Mouse (Mus musculus) midbrain, embryonic 16.5 days (tissue): ENCODE results near the gene Atxn7l2. TPM values are rescaled to one million over a fixed set of nuclear protein-coding genes. Genes with fewer than 3 reads are reported as not detected.
"Not testable (repeated sequence)": the region's sequence is repeated elsewhere in the genome, so short reads cannot be mapped to it uniquely, and the experiment has no call there.

Experiments
- ATAC-seq: fragments of 200-750 bp; cut with Nextera tagmentation; 2 replicates; pipeline ENCODE4 v1.8.0; 2017; ENCODE audit warnings: moderate TSS enrichment
- H3K27ac ChIP-seq: fragments of 300-500 bp; sonication (generic); 2 replicates; pipeline ENCODE4 v1.5.1; 2014; ENCODE audit warnings: mild to moderate bottlenecking, low read length, mixed read lengths
- H3K27me3 ChIP-seq: fragments of 300-500 bp; sonication (generic); 2 replicates; pipeline ENCODE4 v1.6.1; 2014; ENCODE audit warnings: low read depth, low read length, mixed read lengths; ENCODE audit not compliant: control insufficient read depth, insufficient read depth
- H3K36me3 ChIP-seq: fragments of 300-500 bp; sonication (generic); 2 replicates; pipeline ENCODE4 v1.6.1; 2014; ENCODE audit warnings: mild to moderate bottlenecking, low read length, moderate library complexity, mixed read lengths; ENCODE audit not compliant: control insufficient read depth, insufficient read depth
- H3K4me1 ChIP-seq: fragments of 300-500 bp; sonication (generic); 2 replicates; pipeline ENCODE4 v1.6.1; 2014; ENCODE audit warnings: mild to moderate bottlenecking, low read length, mixed read lengths; ENCODE audit not compliant: control insufficient read depth, insufficient read depth
- H3K4me2 ChIP-seq: fragments of 300-500 bp; sonication (generic); 2 replicates; pipeline ENCODE4 v1.6.1; 2014; ENCODE audit warnings: mild to moderate bottlenecking, low read length, mixed read lengths
- H3K4me3 ChIP-seq: fragments of 300-500 bp; sonication (generic); 2 replicates; pipeline ENCODE4 v1.5.1; 2014; ENCODE audit warnings: low read depth, mild to moderate bottlenecking, low read length, moderate library complexity, mixed read lengths
- H3K9ac ChIP-seq: fragments of 300-500 bp; sonication (generic); 2 replicates; pipeline ENCODE4 v1.6.1; 2014; ENCODE audit warnings: low read depth, low read length, mixed read lengths
- H3K9me3 ChIP-seq: fragments of 300-500 bp; sonication (generic); replicated peaks from 2 replicates; pipeline ENCODE4 v1.6.1; 2014; ENCODE audit warnings: mild to moderate bottlenecking, low read length, mixed read lengths; ENCODE audit not compliant: control insufficient read depth, poor library complexity, severe bottlenecking
- WGBS: fragments of 180-500 bp; shearing (Covaris S2); extraction: QIAGEN DNeasy Blood & Tissue Kit; methylation state at CpG from one replicate; pipeline ENCODE4 v1.1.7; 2014; 5-methylcytosine and 5-hydroxymethylcytosine counted together
- polyA plus RNA-seq: library from polyadenylated mRNA; unstranded; fragments of >200 nt; fragmentation: Nextera tagmentation; extraction: Ambion mirVana; gene quantifications from 2 replicates; pipeline ENCODE4 v1.2.1, GENCODE M21; 2015

Gene Atxn7l2
- polyA plus RNA-seq: 23.0 and 23.8 TPM in 2 replicates

DNA sequence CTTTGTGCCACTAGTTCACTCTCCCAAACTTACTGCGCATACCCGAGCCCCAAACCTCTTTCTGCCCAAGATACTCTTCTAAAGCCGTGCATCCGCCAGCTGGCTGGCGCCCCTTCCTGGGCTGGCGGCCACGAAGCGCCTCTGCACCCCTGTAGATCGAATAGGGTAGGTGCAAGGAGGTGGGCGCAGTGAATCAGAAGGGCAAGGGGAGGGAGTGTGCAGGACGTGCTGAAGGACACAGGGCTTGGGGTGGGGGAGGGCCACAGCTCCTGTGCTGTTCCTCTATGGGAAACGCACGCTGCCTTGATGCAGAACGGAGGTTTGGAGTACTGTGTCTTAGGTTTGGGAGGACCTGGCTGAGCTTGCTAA is at the start of gene Atxn7l2:
Gene Atxn7l2, minus strand, starts transcription at position 164 of the 369 bp plus-strand sequence.
- WGBS: 0% methylated on average over 14 of the region's 14 CpGs
- H3K4me1 ChIP-seq: peaks cover 21% of the 10 kb centered on the region
- H3K9me3 ChIP-seq: no peaks in the 10 kb centered on the region
- H3K27ac ChIP-seq: peak within 1 kb of the TSS; percentile 96
- peak within 1 kb of the TSS; percentile 50 for H3K4me3 ChIP-seq
- peak within 1 kb of the TSS; percentile 79 for H3K9ac ChIP-seq
- H3K36me3 ChIP-seq: peaks cover 13% of the 10 kb centered on the region
- no peaks in the 10 kb centered on the region for H3K27me3 ChIP-seq
- ATAC-seq: peak; percentile 92
- peak within 1 kb of the TSS; percentile 78 for H3K4me2 ChIP-seq

- peaks cover 24% of the 10 kb centered on the region for H3K4me1 ChIP-seq
- H3K27me3 ChIP-seq: no peaks in the 10 kb centered on the region
- no peak overlapping the region for H3K9ac ChIP-seq
- WGBS: 73% methylated on average over 3 of the region's 3 CpGs
- no peak overlapping the region for H3K27ac ChIP-seq
- H3K4me3 ChIP-seq: no peak overlapping the region
- ATAC-seq: no peak
- H3K36me3 ChIP-seq: peaks cover 9% of the 10 kb centered on the region
- H3K9me3 ChIP-seq: no peaks in the 10 kb centered on the region
- H3K4me2 ChIP-seq: no peak overlapping the region
Observed at GRCm38 (mm10) chr3:108259319-108259718, 48.6 kb upstream of the Atxn7l2 start.

GRCm38 (mm10) chr3:108257831-108258500 is 47.2 kb upstream of the Atxn7l2 start:
- Histone ChIP-seq H3K4me2 (peak overlapping the region; percentile 90), H3K36me3 (peaks cover 7% of the 10 kb centered on the region), H3K27ac (no peak overlapping the region), H3K4me3 (peak overlapping the region; percentile 99), H3K27me3 (no peaks in the 10 kb centered on the region), H3K4me1 (peaks cover 24% of the 10 kb centered on the region), H3K9ac (peak overlapping the region; percentile 85), H3K9me3 (no peaks in the 10 kb centered on the region)
- ATAC-seq: no peak
- WGBS: 78% methylated on average over 3 of the region's 3 CpGs

DNA sequence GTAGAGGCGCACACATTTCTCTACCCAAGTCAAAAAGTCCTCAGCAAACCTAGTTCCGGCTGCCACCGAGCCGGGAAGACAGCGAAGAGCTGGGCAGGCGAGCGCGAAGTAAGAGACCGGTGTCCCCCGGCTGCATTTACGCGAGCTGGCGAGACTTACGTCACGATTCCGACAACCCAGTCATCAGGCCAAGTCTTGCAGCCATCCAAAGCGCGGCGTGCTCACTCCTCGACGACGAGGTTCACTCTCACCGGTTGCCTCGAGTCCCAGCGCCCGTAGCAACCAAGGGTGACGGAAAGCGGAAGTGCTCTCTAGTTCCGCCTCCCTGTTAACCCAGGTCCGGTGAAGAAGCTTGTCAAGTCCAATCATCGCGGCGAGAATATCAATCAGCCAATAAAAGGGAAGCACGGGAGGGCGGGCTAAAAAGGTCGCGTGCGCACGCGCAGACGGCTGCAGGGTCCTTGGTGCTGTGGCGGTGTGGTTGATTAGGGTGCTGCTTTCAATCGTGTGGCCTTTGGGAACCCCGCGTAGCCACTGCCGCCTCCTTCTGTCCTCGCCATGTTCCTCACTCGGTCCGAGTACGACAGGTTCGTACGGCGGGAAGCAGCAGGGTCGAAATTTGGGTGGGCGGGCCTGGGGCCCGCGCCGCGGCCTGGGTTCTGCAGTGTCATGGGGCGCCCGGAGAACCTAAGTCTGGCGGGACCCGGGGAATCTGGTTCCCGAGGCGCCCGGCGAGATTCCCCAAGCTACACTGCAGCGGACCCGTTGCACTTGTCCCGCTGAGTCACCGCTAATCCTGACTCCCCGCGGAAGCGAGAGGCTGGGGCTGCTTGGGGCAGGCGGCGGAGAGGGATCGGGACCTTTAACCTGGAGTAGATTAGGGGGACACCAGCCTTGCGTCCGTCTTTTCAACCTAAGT is 46.2 kb upstream of the Atxn7l2 start, which contains the start of gene Psma5:
Gene Psma5, plus strand, starts transcription at position 208 of the 919 bp plus-strand sequence.
- H3K4me3 ChIP-seq: peak within 1 kb of the TSS; percentile 99
- under 1% methylated on average over 78 of the region's 79 CpGs for WGBS
- peaks cover under 1% of the 10 kb centered on the region; the same call in 1 of the 2 replicates for H3K36me3 ChIP-seq
- H3K27ac ChIP-seq: no peak within 1 kb of the TSS
- no peaks in the 10 kb centered on the region for H3K27me3 ChIP-seq
- peak within 1 kb of the TSS; percentile 85 for H3K9ac ChIP-seq
- ATAC-seq: peak; percentile 100
- H3K4me2 ChIP-seq: peak within 1 kb of the TSS; percentile 90
- peaks cover 24% of the 10 kb centered on the region for H3K4me1 ChIP-seq
- H3K9me3 ChIP-seq: no peaks in the 10 kb centered on the region

DNA sequence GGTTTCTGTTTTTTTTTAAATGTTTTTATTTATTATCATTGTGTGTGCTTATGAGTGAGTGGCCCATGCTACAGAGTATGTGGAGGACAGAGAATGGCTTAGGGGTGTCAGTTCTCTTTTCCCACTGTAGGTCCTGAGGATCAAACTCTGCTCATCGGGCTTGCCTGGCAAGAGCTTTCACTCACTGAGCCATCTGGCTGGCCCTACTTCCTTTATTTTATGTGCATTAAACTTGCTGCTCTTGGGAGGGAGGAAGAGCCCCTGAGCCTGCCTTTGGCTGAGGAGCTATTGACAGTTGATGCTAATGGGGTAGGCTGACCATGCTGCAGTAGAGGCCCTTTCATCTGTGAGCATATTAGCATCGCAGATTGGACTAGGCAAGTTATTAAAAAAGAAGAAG is 36.1 kb upstream of the Atxn7l2 start:
- WGBS: 79% methylated on average over 2 of the region's 2 CpGs
- H3K4me3 ChIP-seq: no peak overlapping the region

DNA sequence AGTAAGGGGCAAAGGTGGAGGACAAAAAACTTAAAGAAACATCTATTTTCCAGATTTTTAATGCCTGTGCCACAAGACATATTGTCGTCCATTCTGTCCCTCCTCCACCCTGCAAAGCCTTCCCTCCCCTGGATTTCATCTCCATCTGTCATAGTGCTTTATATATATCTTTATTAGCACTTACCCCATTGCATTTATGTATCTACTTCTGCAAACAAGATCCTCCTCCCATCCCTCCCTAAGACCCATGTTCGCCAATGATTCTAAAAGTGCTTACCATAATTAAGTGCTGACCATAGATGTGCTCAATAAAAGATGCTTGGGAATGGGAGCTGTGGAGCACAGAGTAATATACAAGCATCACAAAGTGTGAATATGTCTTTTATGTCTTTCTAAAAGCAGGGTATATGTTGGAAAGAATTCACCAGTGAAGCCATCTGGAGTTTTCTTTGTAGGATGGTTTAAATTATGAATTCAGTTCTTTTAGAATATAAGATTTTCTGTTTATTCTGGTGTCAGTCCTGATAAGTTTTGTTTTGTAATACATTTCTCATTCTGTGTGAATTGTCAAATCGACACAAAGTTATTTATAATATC is 30.6 kb upstream of the Atxn7l2 start:
- Histone ChIP-seq H3K4me3 (no peak overlapping the region), H3K36me3 (no peaks in the 10 kb centered on the region), H3K9me3 (no peaks in the 10 kb centered on the region), H3K27me3 (no peaks in the 10 kb centered on the region), H3K27ac (no peak overlapping the region), H3K4me2 (no peak overlapping the region), H3K9ac (no peak overlapping the region), H3K4me1 (no peaks in the 10 kb centered on the region)
- no peak for ATAC-seq
- WGBS: 93% methylated on average over 3 of the region's 3 CpGs

More for the DNA sequence above, 36.1 kb upstream of the Atxn7l2 start:
- no peak overlapping the region for H3K4me2 ChIP-seq
- H3K9me3 ChIP-seq: no peaks in the 10 kb centered on the region
- H3K27ac ChIP-seq: no peak overlapping the region
- H3K36me3 ChIP-seq: no peaks in the 10 kb centered on the region
- no peaks in the 10 kb centered on the region for H3K4me1 ChIP-seq
- ATAC-seq: no peak
- H3K27me3 ChIP-seq: no peaks in the 10 kb centered on the region
- H3K9ac ChIP-seq: no peak overlapping the region

- not testable (repeated sequence) for ATAC-seq, H3K27ac ChIP-seq, H3K9me3 ChIP-seq, H3K36me3 ChIP-seq, H3K27me3 ChIP-seq, H3K4me2 ChIP-seq, H3K4me1 ChIP-seq, H3K4me3 ChIP-seq, H3K9ac ChIP-seq
- WGBS: 88% methylated on average over 4 of the region's 4 CpGs
Observed at GRCm38 (mm10) chr3:108237474-108238102, 26.9 kb upstream of the Atxn7l2 start.

GRCm38 (mm10) chr3:108231646-108232045 is 20.9 kb upstream of the Atxn7l2 start:
- no peak overlapping the region for H3K4me2 ChIP-seq
- no peak overlapping the region for H3K27ac ChIP-seq
- peaks cover 12% of the 10 kb centered on the region for H3K27me3 ChIP-seq
- no peak overlapping the region for H3K4me3 ChIP-seq
- ATAC-seq: no peak
- H3K9me3 ChIP-seq: no peaks in the 10 kb centered on the region
- H3K4me1 ChIP-seq: peaks cover 2% of the 10 kb centered on the region
- H3K9ac ChIP-seq: no peak overlapping the region
- 89% methylated on average over 4 of the region's 4 CpGs for WGBS
- H3K36me3 ChIP-seq: no peaks in the 10 kb centered on the region
